Mouse (Mus musculus) spleen, postnatal 10 days (tissue): ENCODE results near the gene Btf3.

Experiments
- DNase-seq, 2 experiments: peaks; one replicate each; pipeline ENCODE4 v3.0.0; 2021 to 2022; ENCODE audit warnings: low spot score in 2 of 2

Gene Btf3

GRCm38 (mm10) chr13:98316480-98317245 lies at the start of gene Btf3:
Btf3 (minus strand) TSS chr13:98317006.
- peak; percentile 88 to 94 for DNase-seq

- DNase-seq = no peak
These were observed 49.1 kb upstream of the Btf3 start for GRCm38 (mm10) chr13:98365766-98366421.

DNA sequence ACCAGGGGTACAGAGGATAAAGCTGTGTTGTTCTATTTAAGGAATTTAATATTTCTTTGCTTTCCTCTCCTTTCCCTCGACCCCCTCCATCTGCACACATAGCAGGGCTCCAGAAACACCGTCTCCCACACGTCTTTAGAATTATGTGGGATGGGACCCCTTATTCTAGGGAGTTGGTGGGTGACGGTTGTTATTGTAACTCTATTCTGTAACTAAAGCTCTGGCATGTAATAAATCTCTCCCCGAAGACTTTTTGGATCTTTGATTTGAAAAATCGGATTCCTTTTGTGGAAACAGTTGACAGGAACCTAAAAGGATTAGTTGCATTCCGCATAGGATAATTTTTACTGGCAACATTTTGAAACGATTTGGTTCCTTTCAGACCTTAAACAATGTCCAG lies 48.3 kb upstream of the Btf3 start:
- no peak for DNase-seq

- no peak for DNase-seq
These were observed 46.2 kb upstream of the Btf3 start for GRCm38 (mm10) chr13:98363046-98363445.

- DNase-seq = no peak
These were observed 44.4 kb upstream of the Btf3 start for GRCm38 (mm10) chr13:98361161-98361560.

GRCm38 (mm10) chr13:98360391-98360790 lies 43.6 kb upstream of the Btf3 start:
- DNase-seq = no peak

GRCm38 (mm10) chr13:98359337-98359736 lies 42.5 kb upstream of the Btf3 start:
- DNase-seq = no peak

DNA sequence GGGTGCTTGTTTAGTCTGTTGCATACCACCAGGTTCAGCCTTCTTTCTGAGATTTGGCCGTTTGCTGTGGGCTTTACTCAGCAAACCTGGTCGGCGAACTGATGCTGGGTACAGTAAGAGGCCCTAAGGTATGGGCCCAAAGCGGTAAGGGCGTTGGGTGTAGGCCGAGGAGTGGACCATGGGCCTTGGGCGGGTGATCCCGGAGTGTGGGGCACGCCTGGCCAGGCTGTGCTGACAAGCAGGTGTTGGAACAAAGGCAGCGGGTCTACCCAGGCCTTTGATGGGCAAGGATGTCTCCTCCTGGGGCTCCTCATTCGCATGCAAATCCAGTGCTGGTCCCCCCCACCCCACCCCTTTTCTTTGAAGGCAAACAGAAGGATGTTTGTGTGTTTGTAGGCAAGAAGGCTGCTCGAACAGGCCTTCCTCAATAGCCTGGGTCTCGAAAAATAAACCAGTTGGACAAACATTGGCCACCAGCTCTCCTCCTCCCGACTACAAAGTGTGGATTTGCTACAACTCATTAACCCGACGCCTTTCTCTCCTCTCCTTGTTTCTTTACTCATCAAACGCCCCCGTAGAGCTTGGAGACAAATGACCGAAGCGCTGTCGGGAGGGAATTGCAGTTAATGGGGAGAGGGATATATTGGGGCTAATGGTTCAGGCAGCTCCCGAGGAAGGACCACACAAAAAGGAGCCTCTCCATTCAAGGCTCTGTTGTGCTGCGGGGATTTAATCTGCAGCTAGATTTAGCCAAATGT lies 41.8 kb upstream of the Btf3 start:
- DNase-seq = no peak

DNA sequence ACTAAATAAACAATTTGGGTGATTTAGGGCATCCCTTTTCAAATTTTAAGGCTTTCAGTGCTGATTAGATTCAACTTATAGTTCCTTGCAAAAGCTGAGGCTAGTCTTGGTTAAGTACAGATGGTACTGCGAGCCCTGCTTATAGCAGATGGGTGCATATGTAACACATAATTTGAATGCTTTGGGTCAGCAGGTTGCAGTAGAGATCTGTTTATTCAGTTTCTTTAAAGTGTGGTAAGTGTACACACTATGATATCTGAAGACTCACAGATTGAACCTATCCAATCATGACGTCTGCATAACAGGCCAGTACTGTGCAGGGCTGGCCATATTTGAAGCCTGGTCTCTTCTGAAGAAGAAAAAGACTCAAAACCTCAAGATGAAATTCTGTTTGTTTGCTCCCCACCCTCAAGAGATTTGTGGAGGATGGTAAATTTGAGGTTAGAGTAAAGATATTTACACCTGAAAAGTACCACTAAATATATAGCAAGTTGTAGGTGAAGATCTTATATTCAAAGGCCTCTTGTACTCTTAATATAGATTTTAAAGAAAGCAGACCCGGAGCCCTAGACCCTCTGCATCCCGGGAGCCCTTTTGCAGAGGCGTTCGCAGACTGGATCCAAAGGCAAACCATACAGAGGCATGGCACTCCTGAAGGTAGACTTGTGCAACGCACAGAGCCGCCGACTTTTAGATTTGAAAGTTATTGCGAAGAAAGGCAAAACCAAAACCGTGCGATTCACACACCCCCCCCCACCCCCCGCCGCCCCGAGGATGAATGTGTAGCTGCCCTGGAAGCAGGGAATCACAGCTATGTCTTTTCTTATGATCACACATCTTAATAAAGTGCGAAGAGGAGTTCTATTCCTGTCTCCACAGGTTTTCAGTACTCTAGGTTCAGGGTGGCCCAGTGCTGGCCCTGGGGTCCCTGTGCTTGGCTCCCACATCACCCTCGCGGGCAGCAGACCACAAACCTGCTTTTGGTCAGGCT lies 40.9 kb upstream of the Btf3 start:
- DNase-seq = no peak

DNA sequence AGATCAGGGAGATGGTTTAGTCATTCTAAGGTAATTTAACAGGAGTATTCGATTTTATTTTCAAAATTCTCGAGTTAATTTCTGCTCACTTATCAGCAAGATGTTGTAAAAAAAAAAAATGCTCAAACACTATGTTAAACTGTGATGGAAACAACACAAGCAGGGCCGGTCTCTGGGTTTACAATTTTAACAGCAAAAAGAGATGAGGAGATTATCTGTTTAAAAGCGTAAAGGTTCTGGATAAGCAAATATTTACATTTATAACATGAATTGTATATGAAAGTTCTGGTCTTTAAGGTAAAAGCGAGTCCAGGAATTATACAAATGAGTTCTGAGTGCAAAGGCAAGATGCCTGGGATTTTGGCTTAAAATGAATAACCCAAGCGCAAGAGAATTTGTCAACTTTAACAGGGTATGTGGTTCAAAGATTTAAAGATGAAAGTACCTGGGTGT lies 40.2 kb upstream of the Btf3 start:
- DNase-seq = no peak

DNA sequence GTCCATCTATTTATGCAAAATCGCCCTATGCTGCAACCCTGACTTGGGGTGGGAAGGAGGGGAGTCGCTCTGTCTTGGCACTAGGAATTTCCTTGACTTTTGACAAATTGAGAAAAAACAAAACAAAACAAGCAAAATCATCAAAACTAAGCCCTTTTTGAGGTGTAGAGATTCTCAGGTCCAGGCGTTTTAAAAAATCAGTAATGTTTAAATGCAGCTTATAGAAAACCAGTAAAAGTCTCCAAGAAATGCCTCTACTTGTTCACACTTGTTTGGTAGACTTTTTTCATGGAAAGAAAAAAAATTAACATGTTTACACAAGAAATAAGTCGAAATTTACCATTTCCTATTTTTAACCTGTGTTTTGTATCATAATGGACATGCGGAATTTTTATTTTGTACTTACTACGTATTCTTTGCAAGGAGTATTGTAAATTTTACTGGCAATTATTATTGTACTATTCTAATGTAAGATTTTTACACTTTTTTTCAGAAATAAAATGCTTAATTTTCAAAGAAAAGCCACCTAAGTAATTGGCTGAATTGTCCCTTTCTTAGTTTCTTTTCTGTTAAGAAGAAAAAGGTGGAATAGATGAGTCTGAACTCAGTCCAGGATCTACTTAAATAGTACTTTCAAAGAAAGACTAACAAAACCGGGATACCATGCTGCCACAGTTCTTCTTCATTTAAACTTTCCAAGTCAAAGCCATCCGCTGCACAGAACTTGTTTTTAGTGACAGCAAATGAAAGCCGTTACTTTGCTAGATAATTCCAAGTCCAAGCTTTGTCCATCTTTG lies 39.6 kb upstream of the Btf3 start:
- no peak for DNase-seq

DNA sequence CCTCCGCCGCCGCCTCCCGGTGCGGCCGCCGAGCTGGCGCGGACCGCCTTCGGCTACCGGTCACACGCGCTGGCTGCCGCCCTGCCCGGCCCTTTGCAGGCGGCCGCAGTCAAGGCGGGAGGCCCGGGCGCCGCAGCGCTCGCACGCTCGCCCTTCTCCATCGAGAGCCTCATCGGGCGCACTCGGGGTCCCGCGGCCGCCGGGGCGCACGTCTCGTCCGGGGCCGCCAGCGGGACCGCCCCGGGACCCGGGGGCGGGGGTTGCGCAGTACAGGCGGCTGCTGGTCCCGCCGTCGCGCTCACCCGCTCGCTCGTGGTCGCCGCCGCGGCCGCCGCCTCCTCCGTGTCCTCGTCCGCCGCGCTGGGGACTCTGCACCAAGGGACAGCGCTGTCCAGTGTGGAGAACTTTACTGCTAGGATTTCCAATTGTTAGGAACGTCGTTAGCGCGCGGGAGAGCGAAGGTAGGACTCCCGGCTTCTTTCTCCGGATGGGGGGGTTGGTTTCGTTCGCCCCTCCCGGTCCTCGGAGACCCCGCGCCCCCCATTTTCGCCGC lies 38.8 kb upstream of the Btf3 start:
- DNase-seq = peak in 1 of 2 experiments; percentile 14

DNA sequence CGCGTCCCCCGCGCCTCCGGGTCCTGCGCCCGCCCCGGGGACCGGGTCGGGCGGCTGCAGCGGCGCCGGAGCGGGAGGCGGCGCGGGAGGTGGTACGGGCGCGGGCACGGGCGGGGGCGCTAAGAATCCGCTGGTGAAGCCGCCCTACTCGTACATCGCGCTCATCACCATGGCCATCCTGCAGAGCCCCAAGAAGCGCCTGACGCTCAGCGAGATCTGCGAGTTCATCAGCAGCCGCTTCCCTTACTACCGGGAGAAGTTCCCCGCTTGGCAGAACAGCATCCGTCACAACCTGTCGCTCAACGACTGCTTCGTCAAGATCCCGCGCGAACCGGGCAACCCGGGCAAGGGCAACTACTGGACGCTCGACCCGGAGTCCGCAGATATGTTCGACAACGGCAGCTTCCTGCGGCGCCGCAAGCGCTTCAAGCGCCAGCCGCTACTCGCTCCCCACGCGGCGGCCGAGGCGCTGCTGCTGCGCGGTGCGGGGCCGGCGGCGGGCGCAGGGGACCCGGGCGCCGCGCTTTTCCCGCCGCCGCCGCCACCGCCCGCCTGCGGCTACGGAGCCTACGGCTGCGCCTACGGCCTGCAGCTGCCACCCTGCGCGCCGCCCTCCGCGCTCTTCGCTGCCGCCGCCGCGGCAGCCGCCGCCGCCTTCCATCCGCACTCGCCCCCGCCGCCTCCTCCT lies 38.2 kb upstream of the Btf3 start:
- DNase-seq = peak; percentile 15 to 26

DNA sequence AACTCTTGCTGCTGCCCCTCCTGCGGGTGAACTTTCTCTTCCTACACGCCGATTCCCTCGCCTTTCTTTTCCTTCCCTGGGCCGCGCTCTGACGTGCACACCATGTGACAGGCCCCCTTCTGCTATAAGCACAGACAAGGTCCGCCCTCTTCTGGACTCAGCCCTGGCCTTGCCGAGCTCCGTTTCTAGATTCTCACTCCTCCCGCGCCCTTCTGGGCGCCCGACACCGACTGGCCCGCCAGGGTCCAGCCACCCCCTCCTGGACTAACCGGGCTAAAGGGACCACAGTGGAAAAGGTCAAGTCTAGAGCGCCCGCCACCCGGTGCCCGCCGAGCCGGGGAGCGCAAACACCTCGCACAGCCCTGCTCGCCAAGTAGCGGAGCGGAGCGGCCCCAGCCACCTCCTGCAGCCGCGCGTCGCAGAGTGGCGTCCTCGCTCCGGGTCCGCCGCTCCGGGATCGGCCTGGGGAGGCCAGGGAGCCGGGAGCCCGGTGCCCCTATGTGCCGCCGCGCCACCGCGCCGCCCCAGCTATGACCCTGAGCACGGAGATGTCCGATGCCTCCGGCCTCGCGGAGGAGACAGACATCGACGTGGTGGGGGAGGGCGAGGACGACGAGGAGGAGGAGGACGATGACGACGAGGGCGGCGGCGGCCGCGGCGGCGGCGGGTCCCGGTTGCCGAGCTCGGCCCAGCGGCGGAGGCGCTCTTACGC lies 37.4 kb upstream of the Btf3 start, which contains the start of gene Foxd1:
Gene Foxd1, plus strand, starts transcription at position 153 of the 712 bp plus-strand sequence.
- DNase-seq = peak; percentile 15 to 26

DNA sequence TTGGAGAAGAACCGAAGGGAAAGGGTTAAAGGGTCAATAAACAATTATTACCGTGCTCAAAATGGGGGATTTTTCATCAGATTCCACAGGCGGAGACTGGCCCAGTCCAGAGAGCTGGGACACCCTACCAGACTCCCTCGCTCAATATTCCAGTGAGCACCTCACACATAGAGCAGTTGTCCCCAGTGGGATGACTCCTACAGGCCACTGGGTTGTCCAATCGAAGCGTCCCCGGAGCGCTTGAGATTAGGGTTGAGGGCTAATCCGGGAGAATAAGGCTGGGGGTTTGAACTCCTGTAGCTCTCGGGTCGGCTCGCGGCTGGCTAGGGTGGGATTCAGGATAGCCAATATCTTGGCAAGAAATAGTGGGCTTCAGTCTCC lies 36.9 kb upstream of the Btf3 start:
- no peak for DNase-seq

DNA sequence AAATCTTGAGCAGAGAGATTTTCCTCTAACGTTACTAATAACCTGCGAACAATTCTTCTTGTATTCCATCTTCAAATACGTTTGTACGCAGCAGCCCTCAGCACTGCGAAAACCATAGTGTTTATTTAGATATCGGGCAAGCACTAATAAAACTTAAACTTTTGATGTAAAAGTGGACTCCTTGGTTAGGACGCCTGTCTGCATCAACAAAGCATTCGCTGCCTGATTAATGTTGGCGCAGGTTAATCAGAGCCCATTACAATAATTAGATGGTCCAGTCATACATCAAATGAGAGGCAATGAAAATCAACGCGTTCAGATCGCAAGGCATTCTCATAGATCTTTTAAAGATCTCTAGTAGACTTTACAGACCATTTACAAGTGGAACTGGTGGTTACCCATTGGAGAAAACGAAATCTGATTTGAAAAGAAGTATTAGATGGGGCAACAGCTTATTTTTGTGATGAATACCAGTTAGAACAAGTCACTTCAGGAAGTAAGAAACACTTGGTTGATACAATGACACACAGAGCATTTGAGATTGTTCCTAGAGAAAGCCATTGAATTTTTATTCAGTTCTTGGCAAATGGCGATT lies 35.7 kb upstream of the Btf3 start:
- DNase-seq = no peak

- peak in 1 of 2 experiments; percentile 51 for DNase-seq
These were observed 34.7 kb upstream of the Btf3 start for GRCm38 (mm10) chr13:98351527-98351926.

- DNase-seq = no peak
These were observed 32.7 kb upstream of the Btf3 start for GRCm38 (mm10) chr13:98349491-98349890.
